Mouse (Mus musculus): ENCODE results near the gene Thap4. TPM values are rescaled to one million over a fixed set of nuclear protein-coding genes. Genes with fewer than 3 reads are reported as not detected.
"Not testable (repeated sequence)": the region's sequence is repeated elsewhere in the genome, so short reads cannot be mapped to it uniquely, and the experiment has no call there.

Thap4 gene
- total RNA-seq, 1 experiment from 2014 or later = 6.8 TPM

GRCm38 (mm10) chr1:93658559-93658958, 96.1 kb downstream of the Thap4 start, which contains the start of gene Stk25:
TSS of gene Stk25 (minus strand) at chr1:93658659.
- not testable (repeated sequence) for ATAC-seq (replicated peaks; ENCODE audit: insufficient number of reproducible peaks, low FRiP score, low TSS enrichment, poor library complexity, severe bottlenecking)

DNA sequence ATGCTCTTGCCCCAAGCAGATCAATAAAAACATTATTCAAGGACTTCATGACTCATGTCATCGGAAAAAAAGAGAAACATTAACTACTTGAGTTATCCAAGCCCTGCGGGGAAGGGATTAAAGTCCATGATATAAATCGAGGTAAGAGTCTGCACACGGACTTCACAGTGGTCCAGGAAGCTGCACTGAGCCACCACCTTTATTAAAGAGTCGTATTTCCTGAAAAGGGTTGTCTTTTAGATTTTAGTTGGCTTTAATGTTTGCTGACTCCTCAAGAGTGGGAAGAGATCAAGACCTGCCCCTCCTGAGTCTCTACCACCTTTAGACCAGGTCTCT, 97.7 kb downstream of the Thap4 start:
- ATAC-seq (replicated peaks; ENCODE audit: insufficient number of reproducible peaks, low FRiP score, low TSS enrichment, poor library complexity, severe bottlenecking) = no peak

- ATAC-seq (replicated peaks; ENCODE audit: insufficient number of reproducible peaks, low FRiP score, low TSS enrichment, poor library complexity, severe bottlenecking) = no peak
Measured at GRCm38 (mm10) chr1:93656325-93657024, 98.2 kb downstream of the Thap4 start.

DNA sequence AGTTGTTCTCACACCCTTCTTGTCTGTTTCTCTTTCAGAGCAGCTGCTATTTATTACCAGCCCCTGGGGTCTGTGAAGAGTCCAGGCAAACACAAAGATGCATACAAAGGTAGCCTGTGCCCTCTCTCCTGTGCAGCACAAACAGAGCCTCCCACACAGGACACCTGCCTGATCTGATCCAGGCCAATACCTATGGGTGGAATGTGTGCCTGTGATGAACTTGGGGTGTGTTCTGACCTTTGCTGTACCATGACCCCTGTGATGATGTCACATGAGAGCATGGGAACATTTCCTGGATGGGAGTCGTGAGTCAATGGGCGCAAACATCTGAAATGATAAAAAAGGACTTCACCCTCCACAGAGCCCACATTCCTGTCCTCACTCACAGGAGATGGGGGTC, 99.9 kb downstream of the Thap4 start:
- no peak for ATAC-seq (replicated peaks; ENCODE audit: insufficient number of reproducible peaks, low FRiP score, low TSS enrichment, poor library complexity, severe bottlenecking)

- ATAC-seq (replicated peaks; ENCODE audit: insufficient number of reproducible peaks, low FRiP score, low TSS enrichment, poor library complexity, severe bottlenecking) = no peak
Measured at GRCm38 (mm10) chr1:93654275-93654674, 100.4 kb downstream of the Thap4 start.

Other genes with a start within 250 kb of the Thap4 start
- gene Farp2, start 242.8 kb downstream of the Thap4 start, total RNA-seq (2017) = 0.75 to 4.4 TPM (median 2.0 TPM) in 3 replicates
- 26.7 to 48.0 TPM (median 46.0 TPM) in 3 replicates for gene Stk25, start 96.2 kb downstream of the Thap4 start, total RNA-seq (2017)
- gene Bok, start 69.2 kb downstream of the Thap4 start, total RNA-seq (2017) = not detected in 3 replicates
- 21.7 to 86.4 TPM (median 55.1 TPM) in 3 replicates for gene Atg4b, start 3.4 kb downstream of the Thap4 start, total RNA-seq (2017)
- gene Dtymk, start 47.1 kb upstream of the Thap4 start, total RNA-seq (2017) = 27.4 to 45.3 TPM (median 39.4 TPM) in 3 replicates
- gene Ing5, start 49.1 kb upstream of the Thap4 start, total RNA-seq (2017) = 31.0 to 39.7 TPM (median 38.6 TPM) in 3 replicates
- gene D2hgdh, start 70.0 kb upstream of the Thap4 start, total RNA-seq (2017) = 11.0 to 33.9 TPM (median 14.0 TPM) in 3 replicates
- gene Gal3st2, start 106.4 kb upstream of the Thap4 start, total RNA-seq (2017) = not detected in 3 replicates
- gene Gal3st2b, start 163.4 kb upstream of the Thap4 start, total RNA-seq (2017) = 0.53 TPM in 1 of 3 replicates, not detected in the others
- not detected in 3 replicates for gene Gal3st2c, start 235.6 kb upstream of the Thap4 start, total RNA-seq (2017)